Mouse (Mus musculus) gastrocnemius, postnatal 10 days (tissue): ENCODE results near the gene G3bp1. TPM values are rescaled to one million over a fixed set of nuclear protein-coding genes. Genes with fewer than 3 reads are reported as not detected.

Experiments
- microRNA-seq, 2 experiments: library from miRNA; unstranded; fragments of <30 nt; microRNA quantifications; one replicate each; pipeline ENCODE4 v1.2.0; 2021
- total RNA-seq, 2 experiments: library from RNA; stranded (reverse); gene quantifications; 2 replicates each; pipeline ENCODE4 v1.2.3; 2021

Gene G3bp1
- total RNA-seq, 2 experiments from 2014 or later, result 66.0 to 69.4 TPM

Small RNAs within 50 kb of the gene (microRNA-seq; reads per million reads assigned to microRNA genes)
- 0 reads per million in 2 experiments for gene Mir7652

Other genes starting within 250 kb of the G3bp1 start
- under 1 TPM; 0.14 to 0.26 TPM for gene Fat2, start 133.1 kb upstream of the G3bp1 start, total RNA-seq
- gene Sparc, start 46.5 kb upstream of the G3bp1 start, total RNA-seq, result 1,000 to 10,000 TPM; 2,118 to 2,804 TPM
- 10 to 100 TPM; 66.8 to 84.1 TPM for gene Atox1, start 8.4 kb upstream of the G3bp1 start, total RNA-seq
- not detected for gene Glra1, start 138.5 kb downstream of the G3bp1 start, total RNA-seq